Mouse (Mus musculus): ENCODE results near the gene Rsf1. TPM values are rescaled to one million over a fixed set of nuclear protein-coding genes. Genes with fewer than 3 reads are reported as not detected.

Rsf1 gene
- polyA plus RNA-seq, 1 experiment from 2014 or later: 25.5 TPM

DNA sequence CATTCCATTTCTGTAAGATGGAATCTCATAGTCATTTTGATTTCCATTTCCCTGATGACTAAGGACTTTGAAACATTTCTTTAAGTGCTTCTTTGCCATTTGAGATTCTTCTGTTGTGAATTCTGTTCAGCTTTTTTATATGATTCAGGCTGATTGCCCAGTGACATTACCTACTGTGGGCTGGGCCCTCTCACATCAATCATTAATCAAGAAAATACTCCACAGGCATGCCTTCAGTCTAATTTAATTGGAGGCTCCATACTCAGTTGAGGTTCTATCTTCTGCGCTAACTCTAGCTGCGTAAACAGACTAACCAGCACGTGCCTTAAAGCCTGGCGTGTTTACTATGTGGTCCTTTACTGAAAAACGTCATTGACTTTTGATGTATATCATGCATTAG lies 41.7 kb downstream of the Rsf1 start:
- Histone ChIP-seq H3K4me2 (no peak overlapping the region), H3K27me3 (ENCODE audit: control insufficient read depth, insufficient read depth, low read length) (no peaks in the 10 kb centered on the region), H3K27ac (ENCODE audit: low read depth, low read length) (no peak overlapping the region), H3K9me3 (ENCODE audit: control insufficient read depth, low read length) (no peaks in the 10 kb centered on the region), H3K9ac (ENCODE audit: low read length) (no peak overlapping the region), H3K4me1 (ENCODE audit: control insufficient read depth, insufficient read depth, low read length) (no peaks in the 10 kb centered on the region), H3K36me3 (ENCODE audit: control insufficient read depth, insufficient read depth, low read length) (0 out of 2 replicates have a peak, but pooled peaks cover 2% of the 10 kb centered on the region), H3K4me3 (ENCODE audit: low read depth, low read length) (no peak overlapping the region)
- no peak for ATAC-seq (ENCODE audit: low FRiP score)
- DNase-seq (ENCODE audit: low spot score, missing footprints): no peak
- 97% methylated on average over 5 of the region's 5 CpGs for WGBS

DNA sequence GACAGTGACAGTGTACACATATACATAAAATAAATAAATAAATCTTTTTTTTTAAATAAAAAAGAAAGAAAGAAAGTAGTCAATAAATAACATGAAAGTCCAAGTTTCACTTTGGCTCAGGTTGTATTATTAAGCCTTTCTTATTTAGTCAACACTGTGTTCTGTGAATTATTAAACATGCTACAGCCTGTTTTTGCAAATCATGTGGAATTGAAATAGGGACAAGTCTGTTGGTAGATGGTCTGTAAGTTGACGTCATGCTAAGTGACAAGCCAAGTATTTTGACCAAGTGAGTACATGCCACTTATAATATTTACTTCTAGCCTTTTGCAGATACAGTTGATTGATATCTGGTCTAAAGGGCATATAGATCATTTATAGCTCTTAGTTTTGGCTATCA lies 43.0 kb downstream of the Rsf1 start:
- DNase-seq (ENCODE audit: low spot score, missing footprints): no peak
- H3K9me3 ChIP-seq (ENCODE audit: control insufficient read depth, low read length): no peaks in the 10 kb centered on the region
- H3K9ac ChIP-seq (ENCODE audit: low read length): no peak overlapping the region

DNA sequence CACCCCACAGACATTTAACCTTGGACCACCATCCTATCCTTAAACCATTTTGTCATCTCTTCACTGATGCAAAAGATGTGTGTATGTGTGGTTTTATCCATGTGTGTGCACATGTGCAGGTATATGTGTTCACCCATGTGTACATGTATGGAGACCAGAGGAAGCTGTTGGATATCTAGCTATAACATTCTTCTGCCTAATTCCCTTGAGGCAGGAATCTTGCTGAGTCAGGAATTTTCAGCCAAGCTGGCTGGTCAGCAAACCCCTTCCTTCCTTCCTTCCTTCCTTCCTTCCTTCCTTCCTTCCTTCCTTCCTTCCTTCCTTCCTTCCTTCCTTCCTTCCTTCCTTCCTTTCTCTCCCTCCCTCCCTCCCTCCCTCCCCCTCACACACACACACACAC lies 43.7 kb downstream of the Rsf1 start:
- Histone ChIP-seq H3K27ac (ENCODE audit: low read depth, low read length) (no peak overlapping the region), H3K9me3 (ENCODE audit: control insufficient read depth, low read length) (no peaks in the 10 kb centered on the region), H3K4me3 (ENCODE audit: low read depth, low read length) (no peak overlapping the region), H3K36me3 (ENCODE audit: control insufficient read depth, insufficient read depth, low read length) (no peaks in the 10 kb centered on the region), H3K4me1 (ENCODE audit: control insufficient read depth, insufficient read depth, low read length) (no peaks in the 10 kb centered on the region), H3K27me3 (ENCODE audit: control insufficient read depth, insufficient read depth, low read length) (no peaks in the 10 kb centered on the region), H3K4me2 (no peak overlapping the region), H3K9ac (ENCODE audit: low read length) (no peak overlapping the region)
- no peak for ATAC-seq (ENCODE audit: low FRiP score)
- DNase-seq (ENCODE audit: low spot score, missing footprints): no peak

More for the DNA sequence above, 43.0 kb downstream of the Rsf1 start:
- Histone ChIP-seq H3K4me1 (ENCODE audit: control insufficient read depth, insufficient read depth, low read length) (no peaks in the 10 kb centered on the region), H3K27ac (ENCODE audit: low read depth, low read length) (no peak overlapping the region), H3K4me2 (no peak overlapping the region), H3K4me3 (ENCODE audit: low read depth, low read length) (no peak overlapping the region), H3K36me3 (ENCODE audit: control insufficient read depth, insufficient read depth, low read length) (0 out of 2 replicates have a peak, but pooled peaks cover 1% of the 10 kb centered on the region), H3K27me3 (ENCODE audit: control insufficient read depth, insufficient read depth, low read length) (no peaks in the 10 kb centered on the region)
- no peak for ATAC-seq (ENCODE audit: low FRiP score)
- 98% methylated on average over 1 of the region's 1 CpGs for WGBS

DNA sequence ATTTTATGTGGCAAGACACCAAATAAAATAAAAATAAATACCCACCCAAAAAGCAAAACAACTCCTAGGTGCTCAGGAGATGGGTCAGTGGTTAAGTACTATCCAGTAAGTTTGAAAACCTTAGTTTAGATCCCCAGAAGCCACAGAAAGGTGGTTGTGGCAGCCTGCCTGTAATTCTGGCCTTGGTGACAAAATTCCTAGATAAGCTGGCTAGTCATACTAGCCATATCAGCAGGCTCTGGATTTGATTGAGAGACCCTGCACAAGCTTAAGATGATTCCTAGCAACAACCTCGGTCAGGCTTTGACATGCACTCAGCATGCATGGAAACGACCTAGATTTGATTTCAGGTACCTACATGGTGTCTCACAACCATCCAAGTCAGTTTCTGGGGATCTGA lies 49.7 kb downstream of the Rsf1 start:
- Histone ChIP-seq H3K9ac (ENCODE audit: low read length) (no peak overlapping the region), H3K27ac (ENCODE audit: low read depth, low read length) (no peak overlapping the region), H3K36me3 (ENCODE audit: control insufficient read depth, insufficient read depth, low read length) (peaks cover 2% of the 10 kb centered on the region; the same call in 1 of the 2 replicates), H3K9me3 (ENCODE audit: control insufficient read depth, low read length) (no peaks in the 10 kb centered on the region), H3K27me3 (ENCODE audit: control insufficient read depth, insufficient read depth, low read length) (no peaks in the 10 kb centered on the region), H3K4me1 (ENCODE audit: control insufficient read depth, insufficient read depth, low read length) (no peaks in the 10 kb centered on the region), H3K4me2 (no peak overlapping the region), H3K4me3 (ENCODE audit: low read depth, low read length) (no peak overlapping the region)
- no peak for ATAC-seq (ENCODE audit: low FRiP score)
- WGBS: 77% methylated on average over 2 of the region's 2 CpGs
- DNase-seq (ENCODE audit: low spot score, missing footprints): no peak

DNA sequence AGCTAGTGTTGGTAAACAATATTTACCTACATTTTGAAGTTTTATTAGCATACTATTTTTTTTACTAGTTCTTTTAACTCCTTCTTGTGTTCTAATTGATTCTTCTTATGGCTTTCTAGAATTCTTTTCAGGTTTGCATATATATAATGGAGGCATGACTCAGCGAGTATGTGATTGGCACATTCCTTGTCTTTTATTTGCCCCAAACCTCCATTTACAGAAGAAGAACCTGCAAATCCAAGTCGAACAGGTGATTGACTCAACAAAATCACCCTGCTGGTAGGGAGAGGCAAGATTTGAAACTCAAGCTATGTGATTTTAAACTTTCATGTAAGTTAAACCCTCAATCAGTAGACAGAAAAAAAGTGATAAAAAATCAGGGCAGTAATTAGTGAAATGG lies 51.6 kb downstream of the Rsf1 start:
- no peak for DNase-seq (ENCODE audit: low spot score, missing footprints)
- no peak overlapping the region for H3K4me3 ChIP-seq (ENCODE audit: low read depth, low read length)
- H3K36me3 ChIP-seq (ENCODE audit: control insufficient read depth, insufficient read depth, low read length): peaks cover 2% of the 10 kb centered on the region; the same call in 1 of the 2 replicates
- no peaks in the 10 kb centered on the region for H3K27me3 ChIP-seq (ENCODE audit: control insufficient read depth, insufficient read depth, low read length)
- ATAC-seq (ENCODE audit: low FRiP score): no peak
- no peak overlapping the region for H3K9ac ChIP-seq (ENCODE audit: low read length)
- H3K27ac ChIP-seq (ENCODE audit: low read depth, low read length): no peak overlapping the region
- 89% methylated on average over 2 of the region's 2 CpGs for WGBS
- no peaks in the 10 kb centered on the region for H3K9me3 ChIP-seq (ENCODE audit: control insufficient read depth, low read length)
- no peaks in the 10 kb centered on the region for H3K4me1 ChIP-seq (ENCODE audit: control insufficient read depth, insufficient read depth, low read length)
- H3K4me2 ChIP-seq: no peak overlapping the region

DNA sequence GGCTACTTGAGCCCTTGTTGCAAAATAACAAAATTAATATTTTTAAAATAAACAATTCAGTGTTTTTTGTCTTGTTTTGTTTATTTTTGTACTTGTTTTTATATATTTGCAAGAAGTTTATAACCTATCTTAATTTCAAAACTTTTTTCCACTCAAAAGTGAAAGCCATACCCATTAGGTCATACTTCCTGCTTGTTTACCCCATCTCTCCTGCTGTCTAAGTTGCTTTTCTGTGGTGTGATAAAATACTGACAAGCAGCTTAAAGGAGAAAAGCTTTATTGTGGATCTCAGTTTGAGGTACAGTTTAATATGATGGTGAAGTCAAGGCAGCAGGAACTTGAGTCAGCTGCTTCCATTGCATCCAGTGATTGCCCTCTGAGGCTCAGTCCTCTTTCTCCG lies 53.2 kb downstream of the Rsf1 start:
- ATAC-seq (ENCODE audit: low FRiP score): no peak
- 77% methylated on average over 1 of the region's 1 CpGs for WGBS
- H3K4me2 ChIP-seq: no peak overlapping the region

DNA sequence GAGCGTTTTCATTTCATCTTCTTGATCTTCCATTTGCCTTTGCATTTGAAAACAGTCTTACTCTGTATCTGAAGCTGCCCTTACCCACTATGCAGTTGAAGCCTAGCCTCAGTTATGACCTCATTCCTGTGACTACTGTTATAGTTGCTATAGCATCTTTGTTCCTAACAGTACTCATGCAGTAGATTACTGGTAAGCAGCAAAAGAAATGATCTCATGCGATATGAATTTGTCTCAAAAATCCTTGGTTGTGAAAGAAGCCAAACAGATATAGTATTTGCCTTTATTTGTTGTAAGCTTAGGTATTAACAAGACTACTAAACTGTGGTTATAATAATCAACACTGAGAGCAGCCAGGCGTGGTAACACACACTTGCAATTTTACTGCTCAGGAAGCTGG lies 65.4 kb downstream of the Rsf1 start:
- 91% methylated on average over 3 of the region's 3 CpGs for WGBS
- Histone ChIP-seq H3K27me3 (ENCODE audit: control insufficient read depth, insufficient read depth, low read length) (no peaks in the 10 kb centered on the region), H3K4me2 (no peak overlapping the region), H3K9me3 (ENCODE audit: control insufficient read depth, low read length) (no peaks in the 10 kb centered on the region), H3K9ac (ENCODE audit: low read length) (no peak overlapping the region), H3K4me1 (ENCODE audit: control insufficient read depth, insufficient read depth, low read length) (peaks cover 2% of the 10 kb centered on the region; the same call in 1 of the 2 replicates), H3K36me3 (ENCODE audit: control insufficient read depth, insufficient read depth, low read length) (no peaks in the 10 kb centered on the region), H3K27ac (ENCODE audit: low read depth, low read length) (no peak overlapping the region), H3K4me3 (ENCODE audit: low read depth, low read length) (no peak overlapping the region)
- ATAC-seq (ENCODE audit: low FRiP score) (no peak), DNase-seq (ENCODE audit: low spot score, missing footprints) (no peak)

More for the DNA sequence above, 53.2 kb downstream of the Rsf1 start:
- H3K36me3 ChIP-seq (ENCODE audit: control insufficient read depth, insufficient read depth, low read length): peaks cover 2% of the 10 kb centered on the region; the same call in 1 of the 2 replicates
- no peaks in the 10 kb centered on the region for H3K4me1 ChIP-seq (ENCODE audit: control insufficient read depth, insufficient read depth, low read length)
- H3K27ac ChIP-seq (ENCODE audit: low read depth, low read length): no peak overlapping the region
- DNase-seq (ENCODE audit: low spot score, missing footprints): no peak
- H3K9me3 ChIP-seq (ENCODE audit: control insufficient read depth, low read length): no peaks in the 10 kb centered on the region
- H3K9ac ChIP-seq (ENCODE audit: low read length): no peak overlapping the region
- no peak overlapping the region for H3K4me3 ChIP-seq (ENCODE audit: low read depth, low read length)
- no peaks in the 10 kb centered on the region for H3K27me3 ChIP-seq (ENCODE audit: control insufficient read depth, insufficient read depth, low read length)

DNA sequence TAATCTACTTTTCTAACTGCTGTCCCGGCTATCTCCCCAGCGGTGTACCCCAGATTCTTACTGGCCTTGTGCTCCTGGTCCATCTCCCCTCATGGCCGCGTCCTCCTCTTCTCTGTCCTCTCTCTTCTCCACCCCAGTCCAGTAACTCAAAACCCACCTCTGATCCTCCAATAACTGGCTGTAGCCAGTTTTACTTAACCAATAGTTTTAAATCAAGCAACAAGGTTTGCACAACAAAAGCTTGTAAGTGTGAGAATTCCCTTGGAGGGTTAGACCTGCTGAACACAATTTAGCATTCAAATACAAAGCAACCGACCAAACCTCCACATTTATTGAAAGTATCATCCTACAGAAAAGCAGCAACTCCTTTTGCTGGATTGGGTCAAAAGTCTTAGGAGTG lies 68.0 kb downstream of the Rsf1 start:
- no peak overlapping the region for H3K27ac ChIP-seq (ENCODE audit: low read depth, low read length)
- no peaks in the 10 kb centered on the region for H3K27me3 ChIP-seq (ENCODE audit: control insufficient read depth, insufficient read depth, low read length)
- no peak overlapping the region for H3K4me3 ChIP-seq (ENCODE audit: low read depth, low read length)
- ATAC-seq (ENCODE audit: low FRiP score): no peak
- no peaks in the 10 kb centered on the region for H3K9me3 ChIP-seq (ENCODE audit: control insufficient read depth, low read length)
- 86% methylated on average over 5 of the region's 5 CpGs for WGBS
- H3K4me1 ChIP-seq (ENCODE audit: control insufficient read depth, insufficient read depth, low read length): no peaks in the 10 kb centered on the region
- no peak for DNase-seq (ENCODE audit: low spot score, missing footprints)
- no peak overlapping the region for H3K9ac ChIP-seq (ENCODE audit: low read length)
- H3K36me3 ChIP-seq (ENCODE audit: control insufficient read depth, insufficient read depth, low read length): no peaks in the 10 kb centered on the region
- no peak overlapping the region for H3K4me2 ChIP-seq

DNA sequence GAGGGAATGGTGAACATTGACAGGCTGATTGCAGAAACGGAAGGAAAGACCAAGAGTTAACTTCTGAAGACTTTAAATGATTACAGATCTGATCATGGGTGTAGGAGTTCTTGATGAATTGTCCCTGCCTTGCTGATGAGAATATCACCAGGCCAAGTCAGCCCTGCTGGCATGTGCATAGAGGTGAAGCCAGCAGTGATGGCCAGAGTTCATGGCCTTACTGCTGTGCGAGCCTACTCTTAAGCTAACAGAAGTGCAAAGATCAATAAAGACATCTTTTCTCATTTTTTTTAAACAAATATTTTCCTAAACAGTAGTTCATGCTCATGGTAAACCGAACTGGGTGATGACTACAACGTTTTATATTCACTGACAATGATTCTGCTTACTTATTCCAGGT lies 71.0 kb downstream of the Rsf1 start:
- WGBS: 79% methylated on average over 4 of the region's 4 CpGs
- H3K9me3 ChIP-seq (ENCODE audit: control insufficient read depth, low read length): no peaks in the 10 kb centered on the region
- H3K9ac ChIP-seq (ENCODE audit: low read length): no peak overlapping the region
- H3K36me3 ChIP-seq (ENCODE audit: control insufficient read depth, insufficient read depth, low read length): no peaks in the 10 kb centered on the region; the same call in 1 of the 2 replicates
- H3K4me3 ChIP-seq (ENCODE audit: low read depth, low read length): no peak overlapping the region
- no peaks in the 10 kb centered on the region for H3K4me1 ChIP-seq (ENCODE audit: control insufficient read depth, insufficient read depth, low read length)
- DNase-seq (ENCODE audit: low spot score, missing footprints): no peak
- no peak for ATAC-seq (ENCODE audit: low FRiP score)
- H3K4me2 ChIP-seq: no peak overlapping the region
- H3K27me3 ChIP-seq (ENCODE audit: control insufficient read depth, insufficient read depth, low read length): no peaks in the 10 kb centered on the region
- H3K27ac ChIP-seq (ENCODE audit: low read depth, low read length): no peak overlapping the region

DNA sequence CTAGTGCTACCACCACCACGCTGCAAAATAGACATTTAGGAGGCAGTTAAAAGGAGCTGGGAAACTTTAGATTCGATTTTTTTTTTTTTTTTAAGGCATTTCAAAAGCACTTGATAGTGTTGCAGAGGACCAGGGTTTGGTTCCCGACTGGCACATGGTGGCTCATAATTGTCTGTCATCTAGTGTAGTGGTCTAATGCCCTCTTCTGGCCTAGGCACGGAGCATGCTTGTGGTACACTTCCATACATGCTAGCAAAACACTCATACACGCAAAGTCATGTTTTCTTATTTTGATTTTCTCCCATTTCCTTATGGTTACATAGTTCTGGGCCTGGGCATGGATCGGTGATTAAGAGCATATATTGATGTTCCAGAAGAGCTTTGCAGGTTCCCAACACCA lies 76.5 kb downstream of the Rsf1 start:
- Histone ChIP-seq H3K9ac (ENCODE audit: low read length) (no peak overlapping the region), H3K27ac (ENCODE audit: low read depth, low read length) (no peak overlapping the region), H3K4me3 (ENCODE audit: low read depth, low read length) (no peak overlapping the region), H3K9me3 (ENCODE audit: control insufficient read depth, low read length) (no peaks in the 10 kb centered on the region), H3K36me3 (ENCODE audit: control insufficient read depth, insufficient read depth, low read length) (peaks cover 2% of the 10 kb centered on the region; the same call in 1 of the 2 replicates), H3K4me2 (no peak overlapping the region), H3K4me1 (ENCODE audit: control insufficient read depth, insufficient read depth, low read length) (no peaks in the 10 kb centered on the region), H3K27me3 (ENCODE audit: control insufficient read depth, insufficient read depth, low read length) (no peaks in the 10 kb centered on the region)
- DNase-seq (ENCODE audit: low spot score, missing footprints): no peak
- ATAC-seq (ENCODE audit: low FRiP score): no peak
- WGBS: 92% methylated on average over 6 of the region's 6 CpGs
